Mouse (Mus musculus) MEL (cell line): Measurements from ENCODE around the gene Larp1b. TPM values are rescaled to one million over a fixed set of nuclear protein-coding genes. Genes with fewer than 3 reads are reported as not detected.
A peak's percentile ranks its signal among the peaks of the same experiment; 100 is the strongest.

Experiments
- DNase-seq: peaks from one replicate; pipeline ENCODE4 v3.0.0; 2011; ENCODE audit warnings: low read depth, low spot score
- H3K27ac ChIP-seq: 2 replicates; pipeline ENCODE4 v1.5.1; 2012; ENCODE audit warnings: low read depth, mild to moderate bottlenecking, control low read depth, low read length, moderate library complexity; ENCODE audit not compliant: control insufficient read depth
- H3K27me3 ChIP-seq, 2 experiments: fragments of 150-350 bp in 1 of 2; sonication (generic) in 1 of 2; 2 replicates each; pipeline ENCODE4 v1.6.1; 2012; ENCODE audit warnings: low read length in 2 of 2, mild to moderate bottlenecking in 2 of 2, improper control_type of control experiment in 1 of 2, moderate library complexity in 1 of 2; ENCODE audit not compliant: insufficient read depth in 2 of 2, control insufficient read depth in 1 of 2
- H3K36me3 ChIP-seq, 2 experiments: 2 replicates each; pipeline ENCODE4 v1.6.1; 2012 to 2014; ENCODE audit warnings: low read length in 2 of 2, improper control_type of control experiment in 1 of 2, inconsistent platforms in 1 of 2, mild to moderate bottlenecking in 1 of 2; ENCODE audit not compliant: insufficient read depth in 2 of 2, control insufficient read depth in 1 of 2
- H3K4me1 ChIP-seq, 2 experiments: fragments of 150-350 bp in 1 of 2; sonication (generic) in 1 of 2; 2 replicates each; pipeline ENCODE4 v1.6.1; 2012; ENCODE audit warnings: low read length in 2 of 2, improper control_type of control experiment in 1 of 2, mild to moderate bottlenecking in 1 of 2; ENCODE audit not compliant: insufficient read depth in 2 of 2, control insufficient read depth in 1 of 2
- H3K4me3 ChIP-seq, 2 experiments: fragments of 150-350 bp in 1 of 2; sonication (generic) in 1 of 2; 2 replicates each; pipeline ENCODE4 v1.5.1; 2012; ENCODE audit warnings: low read depth in 2 of 2, low read length in 2 of 2, mild to moderate bottlenecking in 2 of 2, moderate library complexity in 2 of 2, control low read depth in 1 of 2, improper control_type of control experiment in 1 of 2; ENCODE audit not compliant: control insufficient read depth in 1 of 2, insufficient read depth in 1 of 2
- H3K79me2 ChIP-seq: 2 replicates; pipeline ENCODE4 v1.6.1; 2012; ENCODE audit warnings: mild to moderate bottlenecking, low read length, moderate library complexity; ENCODE audit not compliant: control insufficient read depth, poor library complexity, insufficient read depth
- H3K9ac ChIP-seq: 2 replicates; pipeline ENCODE4 v1.6.1; 2012; ENCODE audit warnings: low read depth, mild to moderate bottlenecking, control low read depth, low read length, moderate library complexity; ENCODE audit not compliant: control insufficient read depth, poor library complexity, severe bottlenecking
- H3K9me3 ChIP-seq: fragments of 150-350 bp; sonication (generic); replicated peaks from 2 replicates; pipeline ENCODE4 v1.6.1; 2012; ENCODE audit warnings: mild to moderate bottlenecking, low read length, improper control_type of control experiment, moderate library complexity; ENCODE audit not compliant: insufficient read depth
- CHD2 ChIP-seq: IDR thresholded peaks from 2 replicates; pipeline ENCODE4 v1.6.1; 2011; ENCODE audit warnings: low read length, improper control_type of control experiment
- CTCF ChIP-seq, 3 experiments: IDR thresholded peaks in 2 of 3; conservative IDR thresholded peaks in 1 of 3; 2 replicates each; pipeline ENCODE4 v1.5.1; 2011 to 2012; ENCODE audit warnings: low read length in 3 of 3, low read depth in 2 of 3, mild to moderate bottlenecking in 2 of 3, improper control_type of control experiment in 1 of 3, inconsistent platforms in 1 of 3, mixed read lengths in 1 of 3, moderate library complexity in 1 of 3; ENCODE audit not compliant: control insufficient read depth in 1 of 3, insufficient read depth in 1 of 3, poor library complexity in 1 of 3, severe bottlenecking in 1 of 3
- ELF1 ChIP-seq: IDR thresholded peaks from 2 replicates; pipeline ENCODE4 v1.6.1; 2014; ENCODE audit warnings: low read depth, mild to moderate bottlenecking, inconsistent platforms, low read length, improper control_type of control experiment, moderate library complexity
- EP300 ChIP-seq, 2 experiments: IDR thresholded peaks; 2 replicates each; pipeline ENCODE4 v1.6.1; 2011; ENCODE audit warnings: improper control_type of control experiment in 2 of 2, low read length in 2 of 2, low read depth in 1 of 2, mild to moderate bottlenecking in 1 of 2
- ETS1 ChIP-seq: IDR thresholded peaks from 2 replicates; pipeline ENCODE4 v1.6.1; 2012; ENCODE audit warnings: low read depth, mild to moderate bottlenecking, inconsistent platforms, low read length, improper control_type of control experiment, moderate library complexity
- GATA1 ChIP-seq: IDR thresholded peaks from 2 replicates; pipeline ENCODE4 v1.6.1; 2011; ENCODE audit warnings: low read depth, low read length, improper control_type of control experiment
- HCFC1 ChIP-seq: IDR thresholded peaks from 2 replicates; pipeline ENCODE4 v1.6.1; 2012; ENCODE audit warnings: low read depth, mild to moderate bottlenecking, inconsistent platforms, low read length, improper control_type of control experiment, moderate library complexity
- MAFK ChIP-seq: IDR thresholded peaks from 2 replicates; pipeline ENCODE4 v1.6.1; 2011; ENCODE audit warnings: low read depth, mild to moderate bottlenecking, low read length, improper control_type of control experiment, borderline replicate concordance
- MAX ChIP-seq: IDR thresholded peaks from 2 replicates; pipeline ENCODE4 v1.6.1; 2011; ENCODE audit warnings: low read length, improper control_type of control experiment
- MEF2A ChIP-seq: IDR thresholded peaks from 2 replicates; pipeline ENCODE4 v1.6.1; 2014; ENCODE audit warnings: low read depth, mild to moderate bottlenecking, inconsistent platforms, low read length, improper control_type of control experiment; ENCODE audit not compliant: poor library complexity, insufficient replicate concordance, severe bottlenecking; ENCODE audit errors: extremely low read depth
- MYB ChIP-seq: IDR thresholded peaks from 2 replicates; pipeline ENCODE4 v1.6.1; 2011; ENCODE audit warnings: mild to moderate bottlenecking, low read depth, low read length, improper control_type of control experiment
- MYC ChIP-seq: IDR thresholded peaks from 2 replicates; pipeline ENCODE4 v1.6.1; 2011; ENCODE audit warnings: low read depth, mild to moderate bottlenecking, low read length, improper control_type of control experiment, moderate library complexity
- NRF1 ChIP-seq: IDR thresholded peaks from 2 replicates; pipeline ENCODE4 v1.6.1; 2014; ENCODE audit warnings: low read depth, mild to moderate bottlenecking, inconsistent platforms, low read length, improper control_type of control experiment, moderate library complexity; ENCODE audit not compliant: poor library complexity, insufficient read depth, severe bottlenecking
- POLR2A ChIP-seq, 2 experiments: IDR thresholded peaks; 2 replicates each; pipeline ENCODE4 v1.6.1; 2011 to 2012; ENCODE audit warnings: low read length in 2 of 2, mild to moderate bottlenecking in 2 of 2, control low read depth in 1 of 2, improper control_type of control experiment in 1 of 2, low read depth in 1 of 2, moderate library complexity in 1 of 2; ENCODE audit not compliant: control insufficient read depth in 1 of 2, insufficient read depth in 1 of 2, poor library complexity in 1 of 2
- RAD21 ChIP-seq: IDR thresholded peaks from 2 replicates; pipeline ENCODE4 v1.6.1; 2011; ENCODE audit warnings: mild to moderate bottlenecking, low read depth, low read length, improper control_type of control experiment
- SMC3 ChIP-seq: IDR thresholded peaks from 2 replicates; pipeline ENCODE4 v1.6.1; 2011; ENCODE audit warnings: low read depth, low read length, improper control_type of control experiment
- TBP ChIP-seq: IDR thresholded peaks from 2 replicates; pipeline ENCODE4 v1.8.0; 2011; ENCODE audit warnings: low read depth, low read length, improper control_type of control experiment
- TCF12 ChIP-seq: IDR thresholded peaks from 2 replicates; pipeline ENCODE4 v1.6.1; 2014; ENCODE audit warnings: low read depth, mild to moderate bottlenecking, inconsistent platforms, low read length, improper control_type of control experiment, moderate library complexity
- UBTF ChIP-seq: IDR thresholded peaks from 2 replicates; pipeline ENCODE4 v1.6.1; 2012; ENCODE audit warnings: low read depth, mild to moderate bottlenecking, inconsistent platforms, low read length, improper control_type of control experiment, moderate library complexity, borderline replicate concordance; ENCODE audit not compliant: insufficient read depth
- USF1 ChIP-seq: IDR thresholded peaks from 2 replicates; pipeline ENCODE4 v1.6.1; 2014; ENCODE audit warnings: low read depth, mild to moderate bottlenecking, inconsistent platforms, low read length, improper control_type of control experiment, moderate library complexity
- ZNF384 ChIP-seq: IDR thresholded peaks from 2 replicates; pipeline ENCODE4 v1.6.1; 2012; ENCODE audit warnings: low read depth, mild to moderate bottlenecking, inconsistent platforms, low read length, improper control_type of control experiment
- polyA plus RNA-seq, 2 experiments: library from polyadenylated mRNA; stranded (reverse) in 1 of 2; unstranded in 1 of 2; fragments of >175 nt in 1 of 2; fragments of >200 nt in 1 of 2; gene quantifications; 2 replicates each; pipeline versions ENCODE4 v1.2.1 to v1.2.4; 2012; ENCODE audit warnings: low replicate concordance in 2 of 2, low read depth in 1 of 2; ENCODE audit not compliant: insufficient read length in 2 of 2, insufficient read depth in 1 of 2, missing spikeins in 1 of 2
- total RNA-seq: library from RNA; depleted of rRNA; stranded (reverse); fragments of 300-350 nt; gene quantifications from 2 replicates; pipeline ENCODE4 v1.2.3, GENCODE M21; 2012

Gene Larp1b
- total and polyA plus RNA-seq, 3 experiments = 30.4 to 33.3 TPM; not detected in 1

DNA sequence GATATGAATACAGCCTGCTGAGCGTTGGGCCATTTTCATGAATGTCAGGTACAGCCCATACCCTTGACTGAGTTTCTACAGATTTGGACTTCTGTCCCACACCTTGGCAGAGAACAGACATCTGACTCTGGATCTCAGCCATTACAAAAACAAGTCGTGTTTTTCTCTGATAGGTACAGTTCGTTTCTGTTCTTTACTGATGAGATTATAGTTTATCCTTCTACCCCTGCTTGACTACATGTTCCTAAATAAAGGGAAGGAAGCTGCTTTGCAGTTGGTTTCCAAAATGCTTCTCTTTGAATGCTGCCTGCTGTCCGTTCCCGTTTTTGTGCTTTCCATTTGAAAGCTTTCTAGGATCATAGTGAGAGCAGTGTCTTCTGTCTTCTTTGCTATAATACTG is 37.9 kb downstream of the Larp1b start:
- H3K36me3 ChIP-seq = peaks cover 0 to 6% of the 10 kb centered on the region in 2 experiments; a peak in 1 of 4 replicates
- H3K27ac ChIP-seq = no peak overlapping the region
- peak; percentile 14 for DNase-seq
- H3K4me1 ChIP-seq = peaks cover 4 to 7% of the 10 kb centered on the region in 2 experiments
- H3K9me3 ChIP-seq = no peaks in the 10 kb centered on the region
- no peak for TF ChIP-seq MAFK
- TF ChIP-seq USF1 = no peak
- TF ChIP-seq TCF12 = peak; percentile 59; the same call in 1 of the 2 replicates
- no peak for TF ChIP-seq MYB
- TF ChIP-seq EP300 (IDR thresholded peaks at IDR 0.05; ENCODE audit: low read depth in 1 of 2, low read length in 2 of 2) = peak; percentile 61 to 65
- 0 out of 2 replicates have a peak, but pooled peaks have one; percentile 25 for TF ChIP-seq GATA1
- TF ChIP-seq MAX = no peak
- no peak for TF ChIP-seq NRF1
- no peak for TF ChIP-seq HCFC1
- no peak overlapping the region for H3K9ac ChIP-seq
- no peaks in the 10 kb centered on the region for H3K79me2 ChIP-seq
- no peak overlapping the region for H3K4me3 ChIP-seq
- no peaks in the 10 kb centered on the region for H3K27me3 ChIP-seq

DNA sequence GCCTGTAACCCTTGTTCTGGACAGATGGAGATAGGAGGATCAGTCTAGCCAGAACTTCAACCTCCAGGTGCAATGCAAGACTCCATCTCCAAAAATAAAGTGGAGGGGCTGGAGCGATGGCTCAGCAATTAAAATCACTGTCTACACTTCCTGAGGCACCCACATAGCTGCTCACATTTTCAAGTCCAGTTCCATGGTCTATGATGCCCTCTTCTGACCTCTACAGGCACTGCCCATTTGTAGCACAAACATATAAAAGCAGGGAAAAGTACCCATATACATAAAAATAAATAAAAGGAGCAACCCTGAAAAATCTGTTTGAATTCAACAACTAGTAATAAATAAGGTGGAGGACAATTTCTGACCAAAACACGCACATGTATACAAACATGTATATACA is 39.1 kb downstream of the Larp1b start:
- Histone ChIP-seq H3K4me3 (no peak overlapping the region), H3K36me3 (peaks cover 0 to 6% of the 10 kb centered on the region in 2 experiments; a peak in 2 of 4 replicates), H3K27ac (no peak overlapping the region), H3K27me3 (no peaks in the 10 kb centered on the region), H3K9ac (no peak overlapping the region), H3K4me1 (peaks cover 4 to 7% of the 10 kb centered on the region in 2 experiments), H3K9me3 (no peaks in the 10 kb centered on the region), H3K79me2 (no peaks in the 10 kb centered on the region)
- TF ChIP-seq POLR2A (IDR thresholded peaks at IDR 0.05; ENCODE audit: control insufficient read depth in 1 of 2, insufficient read depth in 1 of 2, low read depth in 1 of 2, low read length in 2 of 2, poor library complexity in 1 of 2) = no peak
- no peak for TF ChIP-seq ELF1
- no peak for TF ChIP-seq ETS1
- no peak for TF ChIP-seq CHD2
- TF ChIP-seq UBTF = no peak
- no peak for TF ChIP-seq TBP
- no peak for TF ChIP-seq MEF2A
- no peak for TF ChIP-seq ZNF384
- no peak for TF ChIP-seq EP300 (IDR thresholded peaks at IDR 0.05; ENCODE audit: low read depth in 1 of 2, low read length in 2 of 2)
- no peak for TF ChIP-seq MAFK
- no peak for TF ChIP-seq MYC
- TF ChIP-seq SMC3 = peak; percentile 23; the same call in 1 of the 2 replicates
- TF ChIP-seq CTCF (IDR thresholded peaks at IDR 0.05 in 2 of 3, conservative IDR thresholded peaks at IDR 0.05 in 1 of 3; ENCODE audit: control insufficient read depth in 1 of 3, insufficient read depth in 1 of 3, low read depth in 2 of 3, low read length in 3 of 3, poor library complexity in 1 of 3, severe bottlenecking in 1 of 3) = peak in 1 of 3 experiments; percentile 28; a peak in 2 of 6 replicates
- peak; percentile 31 for TF ChIP-seq RAD21
- no peak for TF ChIP-seq TCF12
- peak; percentile 21 for DNase-seq
